Mouse (Mus musculus) ES-CJ7 (cell line): ENCODE results near the gene Wnt6.

Source experiments
- DNase-seq: peaks from one replicate; pipeline ENCODE4 v3.0.0; 2011; ENCODE audit warnings: low read depth, low spot score

Gene Wnt6

DNA sequence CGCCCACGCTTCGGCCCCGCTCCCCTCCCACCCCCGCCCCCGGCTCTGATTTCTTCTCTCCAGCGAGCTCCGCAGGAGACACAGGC, at the start of gene Wnt6:
Wnt6 (plus strand) TSS at position 48 of the 86 bp plus-strand sequence.
- DNase-seq, result no peak

DNA sequence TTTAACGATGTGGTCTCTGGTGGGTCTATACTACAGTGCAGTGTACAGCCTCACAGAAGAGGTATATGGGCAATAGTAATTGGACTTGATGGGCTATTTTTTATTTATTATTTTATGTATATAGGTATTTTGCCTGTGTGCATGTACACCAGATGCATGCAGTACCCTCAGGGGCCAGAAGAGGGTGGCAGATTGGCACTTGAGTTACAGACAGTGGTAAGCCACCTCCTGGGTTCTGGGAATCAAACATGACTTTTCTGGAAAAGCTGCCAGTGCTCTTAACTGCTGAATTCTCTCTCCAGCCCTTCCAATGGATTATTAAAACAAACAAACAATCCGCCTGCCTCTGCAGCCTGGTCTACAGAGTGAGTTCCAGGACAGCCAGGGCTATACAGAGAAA, 47.9 kb upstream of the Wnt6 start:
- DNase-seq, result peak; percentile 70

DNA sequence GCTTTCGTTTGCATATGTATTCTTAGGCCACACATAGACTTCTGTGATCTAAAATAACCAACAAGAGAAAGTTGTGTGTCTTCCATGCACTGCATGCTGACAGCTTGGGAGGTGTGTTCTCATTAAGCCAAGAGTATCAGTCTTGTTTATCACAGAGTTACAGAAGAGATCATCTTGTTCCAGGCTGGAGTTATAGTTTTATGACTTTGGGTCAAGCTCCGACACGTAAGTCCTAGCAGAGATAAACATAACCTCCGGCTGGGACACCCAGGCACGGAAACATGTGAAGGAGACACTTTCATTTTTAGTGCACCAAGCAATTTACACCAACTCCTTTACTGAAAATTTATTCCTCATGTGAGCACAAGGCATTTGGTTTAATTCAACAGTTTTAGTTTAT, 45.6 kb upstream of the Wnt6 start:
- DNase-seq, result no peak

GRCm38 (mm10) chr1:74726674-74727073, 45.0 kb upstream of the Wnt6 start:
- DNase-seq, result no peak

- no peak for DNase-seq
Measured at GRCm38 (mm10) chr1:74728446-74728845, 43.2 kb upstream of the Wnt6 start.

GRCm38 (mm10) chr1:74736977-74737376, 34.7 kb upstream of the Wnt6 start:
- DNase-seq, result no peak

DNA sequence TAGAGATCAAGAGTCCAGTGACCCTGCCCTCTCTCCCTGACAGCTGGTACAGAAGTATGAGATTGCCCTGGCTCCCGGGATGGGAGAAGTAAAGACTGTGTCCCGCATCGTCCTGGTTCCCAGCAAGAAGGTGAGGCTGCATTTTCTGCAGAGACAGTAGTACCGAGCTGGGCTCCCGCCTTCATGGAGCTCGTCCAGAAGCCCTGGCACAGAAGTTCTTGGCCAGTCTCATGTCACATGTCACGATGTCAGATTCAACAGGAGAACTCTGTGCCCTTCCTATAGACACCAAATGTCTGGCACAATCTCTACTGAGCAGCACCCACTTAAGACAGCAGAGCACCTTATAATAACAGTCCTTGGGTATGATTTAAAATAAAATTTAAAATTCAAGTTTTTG, 34.2 kb upstream of the Wnt6 start:
- DNase-seq, result no peak

- DNase-seq, result no peak
Measured at GRCm38 (mm10) chr1:74740846-74741245, 30.8 kb upstream of the Wnt6 start.

GRCm38 (mm10) chr1:74747335-74747734, 24.4 kb upstream of the Wnt6 start:
- DNase-seq, result no peak

DNA sequence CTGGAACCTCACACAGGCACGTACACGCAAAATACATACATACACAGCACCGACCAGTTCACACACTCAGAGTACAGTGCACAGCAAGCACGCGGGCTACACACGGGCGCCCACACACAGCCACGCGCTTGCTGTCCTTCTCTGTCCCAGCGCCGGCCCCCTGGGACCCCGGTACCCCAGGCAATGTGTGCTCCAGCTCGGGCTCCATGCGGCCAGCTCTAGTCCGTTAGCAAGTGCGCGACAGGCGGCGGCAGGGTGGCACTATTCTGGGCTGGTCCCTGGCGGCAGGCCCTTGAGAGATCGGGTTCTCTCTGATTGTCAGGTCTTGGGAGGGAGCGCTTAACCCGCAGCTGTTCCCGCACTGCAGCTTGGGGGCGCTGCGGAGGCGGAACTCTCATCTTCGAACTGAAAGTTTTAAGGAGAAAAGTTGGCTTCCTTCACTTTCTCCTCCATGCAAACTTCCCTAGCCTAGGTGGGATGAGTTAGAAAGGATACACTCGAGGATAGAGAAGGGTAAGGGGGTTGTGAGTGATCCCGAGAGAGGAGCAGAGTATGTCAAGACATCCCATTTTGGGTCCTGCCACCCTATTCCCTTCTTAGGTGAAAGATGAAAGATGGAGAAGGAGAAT, 22.9 kb upstream of the Wnt6 start, which contains the start of gene Prkag3:
Prkag3 (minus strand) TSS at position 579 of the 629 bp plus-strand sequence.
- DNase-seq, result peak; percentile 85

DNA sequence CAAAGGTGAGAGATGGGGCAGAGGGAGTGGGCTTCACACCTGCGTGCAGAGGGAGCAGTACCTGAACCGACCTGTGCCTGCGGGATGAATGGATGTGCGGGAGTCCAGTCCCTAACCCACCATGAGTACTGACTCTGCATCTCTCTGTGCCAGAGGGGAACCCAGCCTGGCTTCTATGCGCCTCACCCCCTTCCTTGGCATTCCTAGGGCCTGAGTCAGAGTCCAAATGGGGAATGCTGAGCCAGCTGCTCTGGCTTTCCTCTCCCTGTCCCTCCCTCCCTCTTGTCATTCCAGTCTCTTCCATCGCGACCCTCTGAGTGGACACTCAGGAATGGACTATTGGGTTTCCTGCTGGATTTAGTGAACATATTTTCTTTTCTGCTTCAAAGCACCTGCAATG, 22.4 kb upstream of the Wnt6 start:
- no peak for DNase-seq

DNA sequence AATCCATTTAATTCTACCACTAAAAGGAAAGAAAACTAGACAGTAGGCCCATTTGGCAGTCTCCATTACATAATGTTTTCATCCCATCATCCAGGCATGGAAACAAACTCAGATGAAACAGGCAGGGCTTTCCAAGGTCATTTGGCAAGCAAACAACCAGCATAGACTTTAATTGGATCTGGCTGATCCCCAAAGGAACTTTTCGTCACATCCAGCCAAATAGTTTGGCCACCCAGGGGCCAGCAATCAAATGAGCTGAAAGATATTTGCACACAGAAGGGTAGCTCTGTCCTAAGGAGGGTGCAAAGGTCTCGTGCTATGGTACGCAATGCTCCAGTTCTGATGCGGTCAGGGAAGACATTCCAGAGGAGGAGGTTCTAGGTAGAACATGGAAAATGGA, 21.0 kb upstream of the Wnt6 start:
- no peak for DNase-seq

DNA sequence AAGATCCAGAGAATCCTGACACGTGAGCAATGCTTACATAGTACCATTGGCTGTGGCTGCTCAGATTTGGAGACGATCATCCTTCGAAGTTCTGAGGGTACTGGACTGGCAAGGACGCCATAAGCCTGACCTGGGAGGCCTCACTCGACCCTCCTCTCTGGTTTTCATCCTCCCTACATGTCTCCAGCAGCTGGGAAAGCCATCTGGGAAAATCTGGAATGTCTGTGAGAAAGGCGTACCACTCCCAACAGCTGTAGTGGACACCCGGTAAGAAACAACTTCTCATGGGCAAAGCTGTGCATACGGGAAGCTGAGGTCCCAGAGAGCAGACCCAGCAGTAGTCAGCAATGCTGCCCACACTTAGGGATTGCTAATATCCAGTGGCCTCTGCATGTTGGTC, 19.5 kb upstream of the Wnt6 start:
- DNase-seq, result no peak

- DNase-seq, result no peak
Measured at GRCm38 (mm10) chr1:74752833-74753232, 18.9 kb upstream of the Wnt6 start.

GRCm38 (mm10) chr1:74753266-74753974, 18.3 kb upstream of the Wnt6 start:
- no peak for DNase-seq

DNA sequence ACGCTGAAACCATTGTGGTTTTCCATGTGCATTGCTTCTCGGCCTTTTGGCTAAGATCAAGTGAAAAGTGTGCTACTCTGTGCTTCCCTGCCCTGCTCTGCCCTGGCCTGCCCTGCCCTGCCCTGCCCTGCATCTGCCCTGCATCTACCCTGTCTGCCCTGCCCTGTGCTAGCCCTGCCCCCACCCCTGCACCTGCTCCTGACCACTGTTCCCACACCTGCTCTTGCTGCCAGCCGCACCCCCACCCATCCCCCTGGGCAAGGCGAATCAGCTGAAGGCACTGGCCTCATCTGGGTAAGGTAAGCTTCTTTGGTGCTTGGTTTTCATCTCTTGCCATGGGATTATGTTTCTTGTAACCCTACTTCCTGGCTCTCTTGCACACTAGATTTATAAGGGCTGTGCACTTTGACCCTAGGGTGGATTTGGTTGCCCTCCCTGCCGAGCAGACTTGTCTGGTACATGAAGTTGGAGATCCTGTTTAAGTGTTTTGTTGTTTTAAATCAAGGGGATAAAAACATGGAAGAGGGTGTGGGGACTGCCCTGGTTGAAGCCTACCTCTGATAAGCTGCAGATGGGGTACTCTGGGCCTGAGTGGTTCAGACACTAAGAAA, 17.4 kb upstream of the Wnt6 start:
- DNase-seq, result no peak

GRCm38 (mm10) chr1:74759773-74760172, 11.9 kb upstream of the Wnt6 start:
- peak; percentile 77 for DNase-seq

DNA sequence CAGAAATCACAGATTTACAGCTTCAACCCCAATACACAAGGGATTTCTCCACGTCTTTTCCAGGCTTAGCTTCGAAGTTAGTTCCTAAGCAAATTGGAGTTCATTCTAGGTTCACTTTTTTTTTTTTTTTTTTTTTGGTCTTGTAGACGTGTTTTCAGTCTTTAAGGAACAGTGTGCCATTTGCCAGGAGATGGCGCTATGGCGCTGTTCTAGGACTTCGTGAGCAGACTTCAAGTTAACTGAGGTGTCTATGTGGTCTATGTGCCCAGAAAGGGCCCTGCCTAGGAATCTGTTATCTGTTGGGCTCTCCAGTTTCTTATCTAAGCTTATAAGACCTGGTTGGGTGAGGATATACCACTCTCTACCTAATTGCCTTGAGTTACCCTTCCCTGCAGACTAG, 8.6 kb upstream of the Wnt6 start:
- DNase-seq, result peak; percentile 96

DNA sequence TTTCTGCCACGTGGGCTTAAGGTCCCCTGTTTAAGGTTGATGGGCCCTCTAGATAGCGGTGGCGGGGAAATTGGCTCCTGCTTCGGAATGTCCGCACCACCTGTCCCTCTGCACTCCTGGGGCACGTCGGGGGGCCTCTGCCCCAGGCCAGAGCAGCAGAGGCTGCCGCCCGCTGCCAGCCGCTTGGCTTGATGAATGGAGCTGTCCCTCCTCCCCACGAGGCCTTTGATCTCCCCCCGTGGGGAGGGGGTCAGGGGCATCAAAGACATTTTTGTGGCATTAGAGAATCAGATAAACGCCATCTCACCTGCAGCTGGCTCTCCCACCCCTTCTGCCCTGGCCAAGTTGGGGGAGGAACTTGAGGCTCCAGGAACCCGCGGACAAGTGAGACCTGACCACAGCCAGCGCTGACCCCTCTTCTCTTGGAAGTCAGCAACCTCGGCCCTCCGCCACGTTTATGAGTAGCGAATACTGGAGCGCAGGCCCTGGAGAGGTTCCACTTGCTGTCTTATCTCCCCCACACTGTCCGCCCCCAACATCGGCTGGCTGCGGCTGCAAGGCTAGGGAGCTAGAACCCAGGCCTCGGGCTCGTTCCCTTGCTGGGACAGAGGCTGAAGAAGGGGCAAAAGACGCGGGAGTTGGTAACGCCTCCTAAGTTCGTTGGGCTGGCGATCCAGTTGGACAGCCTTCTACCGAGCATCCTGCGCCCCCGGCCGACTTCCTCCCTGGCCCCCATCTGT, 795 bp upstream of the Wnt6 start:
- peak; percentile 59 for DNase-seq

DNA sequence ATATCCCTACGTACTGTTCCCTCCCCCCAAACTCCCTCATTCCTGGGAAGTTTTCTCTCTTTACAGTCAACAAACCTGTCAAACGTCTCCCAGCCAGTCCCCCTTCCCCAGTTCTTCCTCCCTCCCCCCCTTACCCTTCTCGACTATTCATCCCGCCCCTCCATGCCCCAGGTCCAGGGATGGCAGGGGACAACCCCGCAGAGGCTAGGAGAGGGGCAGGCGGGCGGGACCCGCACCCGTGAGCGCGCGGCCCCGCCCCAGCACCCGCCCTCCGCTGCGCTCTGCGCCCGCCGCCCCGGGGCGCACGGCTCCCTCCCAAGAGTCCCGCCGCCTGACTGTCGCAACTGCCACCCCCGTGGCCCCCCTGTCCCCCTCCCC, 236 bp upstream of the Wnt6 start:
- no peak for DNase-seq

- DNase-seq, result peak; percentile 51
Measured at GRCm38 (mm10) chr1:74771931-74772620, 384 bp downstream of the Wnt6 start.

- DNase-seq, result peak; percentile 93
Measured at GRCm38 (mm10) chr1:74773136-74773535, 1.4 kb downstream of the Wnt6 start.
